Mouse (Mus musculus) neural tube, embryonic 14.5 days (tissue): ENCODE data around the gene Akap6. TPM values are rescaled to one million over a fixed set of nuclear protein-coding genes. Genes with fewer than 3 reads are reported as not detected.
A peak's percentile ranks its signal among the peaks of the same experiment; 100 is the strongest.
"Not testable (repeated sequence)": the region's sequence is repeated elsewhere in the genome, so short reads cannot be mapped to it uniquely, and the experiment has no call there.

Experiments used
- ATAC-seq: fragments of 200-750 bp; cut with Nextera tagmentation; 2 replicates; pipeline ENCODE4 v1.8.0; 2017; ENCODE audit warnings: low read depth, mild to moderate bottlenecking, moderate TSS enrichment, moderate library complexity
- H3K27ac ChIP-seq: fragments of 300-500 bp; sonication (generic); 2 replicates; pipeline ENCODE4 v1.5.1; 2014; ENCODE audit warnings: low read depth, mild to moderate bottlenecking, control low read depth, low read length, moderate library complexity, mixed read lengths
- H3K27me3 ChIP-seq: fragments of 300-500 bp; sonication (generic); 2 replicates; pipeline ENCODE4 v1.6.1; 2014; ENCODE audit warnings: low read length; ENCODE audit not compliant: control insufficient read depth, insufficient read depth
- H3K36me3 ChIP-seq: fragments of 300-500 bp; sonication (generic); 2 replicates; pipeline ENCODE4 v1.6.1; 2014; ENCODE audit warnings: low read length, mixed read lengths; ENCODE audit not compliant: control insufficient read depth, insufficient read depth
- H3K4me1 ChIP-seq: fragments of 300-500 bp; sonication (generic); 2 replicates; pipeline ENCODE4 v1.6.1; 2014; ENCODE audit warnings: low read length; ENCODE audit not compliant: control insufficient read depth, insufficient read depth
- H3K4me2 ChIP-seq: fragments of 300-500 bp; sonication (generic); 2 replicates; pipeline ENCODE4 v1.6.1; 2014; ENCODE audit warnings: mild to moderate bottlenecking, low read depth, low read length, control low read depth
- H3K4me3 ChIP-seq: fragments of 300-500 bp; sonication (generic); 2 replicates; pipeline ENCODE4 v1.5.1; 2014; ENCODE audit warnings: low read depth, low read length, control low read depth, mixed read lengths
- H3K9ac ChIP-seq: fragments of 300-500 bp; sonication (generic); replicated peaks from 2 replicates; pipeline ENCODE4 v1.6.1; 2014; ENCODE audit warnings: low read depth, mild to moderate bottlenecking, control low read depth, low read length, mixed read lengths
- H3K9me3 ChIP-seq: fragments of 300-500 bp; sonication (generic); 2 replicates; pipeline ENCODE4 v1.6.1; 2016; ENCODE audit warnings: low read length; ENCODE audit not compliant: control insufficient read depth
- WGBS: fragments of 180-500 bp; shearing (Covaris S2); extraction: QIAGEN DNeasy Blood & Tissue Kit; methylation state at CpG from one replicate; pipeline ENCODE4 v1.1.7; 2014; 5-methylcytosine and 5-hydroxymethylcytosine counted together
- polyA plus RNA-seq: library from polyadenylated mRNA; unstranded; fragments of >200 nt; fragmentation: Nextera tagmentation; extraction: Ambion mirVana; gene quantifications from 2 replicates; pipeline ENCODE4 v1.2.1, GENCODE M21; 2014

Gene Akap6
- polyA plus RNA-seq, 1 experiment from 2014 or later, result 44.0 TPM

DNA sequence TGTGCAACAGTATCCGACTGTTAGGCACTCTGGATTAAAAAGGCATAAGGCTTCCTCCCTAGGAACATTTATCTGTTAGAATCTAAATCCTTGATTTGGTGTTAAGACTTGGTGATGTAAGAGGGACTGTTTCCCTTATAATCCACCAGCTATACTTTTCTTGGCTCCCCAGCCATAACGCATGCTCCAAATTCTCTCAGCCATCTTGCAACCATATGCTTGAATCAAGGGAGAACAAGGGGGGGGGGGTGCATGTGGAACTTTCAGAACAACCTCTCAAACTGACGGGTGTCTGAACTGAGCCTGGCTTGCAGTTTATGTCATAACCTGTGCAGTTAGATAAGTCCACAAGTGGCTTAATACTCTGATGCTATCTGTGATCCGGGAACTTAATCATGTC is 4.9 kb downstream of the Akap6 start:
- Histone ChIP-seq H3K36me3 (no peaks in the 10 kb centered on the region), H3K27me3 (no peaks in the 10 kb centered on the region), H3K9ac (no peak overlapping the region), H3K4me1 (peaks cover 27% of the 10 kb centered on the region), H3K4me3 (no peak overlapping the region), H3K9me3 (no peaks in the 10 kb centered on the region), H3K4me2 (no peak overlapping the region), H3K27ac (no peak overlapping the region)
- 68% methylated on average over 4 of the region's 4 CpGs for WGBS
- no peak for ATAC-seq

DNA sequence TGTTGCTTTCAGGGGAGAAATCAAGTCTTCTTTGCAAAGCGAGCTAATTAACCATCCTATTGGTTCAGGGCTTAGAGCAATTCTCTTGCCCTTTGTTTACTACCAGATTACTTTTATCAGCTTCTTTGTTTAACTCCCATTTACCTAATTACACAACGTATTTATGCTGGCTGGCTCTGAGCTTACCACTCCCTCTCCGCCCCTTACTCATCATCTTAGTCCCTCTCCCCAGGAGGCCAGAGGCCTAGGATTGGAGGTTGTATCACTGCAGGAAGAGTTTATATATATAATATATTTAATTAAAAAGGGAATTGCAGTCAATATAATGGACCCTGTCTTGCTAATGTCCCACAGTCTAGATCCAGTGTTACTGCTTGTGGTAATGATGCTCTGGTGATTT is 5.6 kb downstream of the Akap6 start:
- Histone ChIP-seq H3K4me1 (peaks cover 27% of the 10 kb centered on the region), H3K27ac (peak overlapping the region; percentile 4; the same call in 1 of the 2 replicates), H3K27me3 (no peaks in the 10 kb centered on the region), H3K4me3 (no peak overlapping the region), H3K9ac (no peak overlapping the region), H3K4me2 (0 out of 2 replicates have a peak overlapping the region, but pooled peaks have one; percentile 4), H3K36me3 (no peaks in the 10 kb centered on the region), H3K9me3 (no peaks in the 10 kb centered on the region)
- peak; percentile 65 for ATAC-seq
- 25% methylated on average over 3 of the region's 3 CpGs for WGBS

DNA sequence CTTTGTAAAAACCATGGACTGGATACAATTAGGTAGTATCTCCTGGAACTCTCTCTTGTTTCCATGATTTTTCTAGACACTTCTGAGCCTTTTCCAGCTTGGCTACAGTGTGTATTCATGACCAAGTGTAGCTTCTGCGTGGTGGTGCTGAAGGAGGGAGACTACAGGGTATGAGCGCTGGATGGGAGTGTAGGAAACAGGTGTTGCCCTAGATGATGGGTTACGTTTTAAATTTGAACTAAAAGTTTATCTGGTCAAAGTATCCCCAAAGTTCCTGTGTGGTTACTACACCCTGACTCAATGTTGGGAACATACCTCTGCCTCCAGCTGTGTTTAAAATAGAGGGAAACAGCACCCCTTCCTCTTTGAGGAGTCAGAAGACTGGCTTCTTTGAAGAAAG is 12.2 kb downstream of the Akap6 start:
- H3K4me3 ChIP-seq, result no peak overlapping the region
- WGBS, result 91% methylated on average over 3 of the region's 3 CpGs
- H3K27me3 ChIP-seq, result no peaks in the 10 kb centered on the region
- no peaks in the 10 kb centered on the region for H3K9me3 ChIP-seq
- no peak for ATAC-seq
- no peak overlapping the region for H3K9ac ChIP-seq
- no peaks in the 10 kb centered on the region for H3K36me3 ChIP-seq
- H3K4me2 ChIP-seq, result no peak overlapping the region
- no peak overlapping the region for H3K27ac ChIP-seq
- H3K4me1 ChIP-seq, result no peaks in the 10 kb centered on the region

DNA sequence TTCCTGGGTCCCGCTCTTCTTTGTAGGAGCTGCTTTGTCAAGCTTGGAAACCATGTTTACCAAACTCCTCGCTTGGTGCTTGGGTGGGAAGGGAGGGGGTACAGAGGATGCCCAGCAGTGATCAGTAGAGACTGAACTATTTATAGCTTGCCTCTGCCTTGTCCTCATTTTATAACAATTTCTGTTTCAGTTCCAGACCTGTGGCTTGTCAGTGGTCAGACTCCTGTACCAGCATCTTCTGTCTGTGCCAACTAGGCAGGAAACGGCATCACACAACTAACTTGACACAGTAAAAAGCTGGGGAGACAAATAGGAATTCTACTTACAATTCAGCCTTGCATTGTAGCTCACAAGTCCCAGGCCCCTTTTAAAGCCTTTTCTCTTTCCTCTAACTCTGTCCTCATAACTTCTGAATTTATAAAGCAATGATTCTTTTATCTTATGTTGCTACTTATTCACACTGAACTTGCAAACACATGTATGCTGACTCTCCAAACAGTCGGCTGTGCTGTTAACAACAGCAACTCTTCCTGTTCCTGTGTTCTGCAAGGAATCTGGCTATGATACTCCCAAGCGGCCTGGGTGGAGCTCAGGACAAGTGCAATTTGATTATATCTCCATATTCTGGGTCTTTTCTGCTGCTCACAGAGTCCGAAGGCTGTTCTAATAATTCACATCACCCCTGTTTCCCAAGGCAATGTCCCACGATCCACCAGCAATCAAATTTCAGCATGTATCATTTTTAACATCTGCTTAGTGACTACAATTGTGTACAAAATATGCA is 12.9 kb downstream of the Akap6 start:
- 75% methylated on average over 7 of the region's 7 CpGs for WGBS
- no peak; the same call in 1 of the 2 replicates for ATAC-seq
- no peaks in the 10 kb centered on the region for H3K4me1 ChIP-seq
- H3K9ac ChIP-seq, result no peak overlapping the region
- no peak overlapping the region for H3K4me3 ChIP-seq
- no peak overlapping the region for H3K27ac ChIP-seq
- no peaks in the 10 kb centered on the region for H3K36me3 ChIP-seq
- H3K27me3 ChIP-seq, result no peaks in the 10 kb centered on the region
- H3K9me3 ChIP-seq, result no peaks in the 10 kb centered on the region
- no peak overlapping the region for H3K4me2 ChIP-seq

DNA sequence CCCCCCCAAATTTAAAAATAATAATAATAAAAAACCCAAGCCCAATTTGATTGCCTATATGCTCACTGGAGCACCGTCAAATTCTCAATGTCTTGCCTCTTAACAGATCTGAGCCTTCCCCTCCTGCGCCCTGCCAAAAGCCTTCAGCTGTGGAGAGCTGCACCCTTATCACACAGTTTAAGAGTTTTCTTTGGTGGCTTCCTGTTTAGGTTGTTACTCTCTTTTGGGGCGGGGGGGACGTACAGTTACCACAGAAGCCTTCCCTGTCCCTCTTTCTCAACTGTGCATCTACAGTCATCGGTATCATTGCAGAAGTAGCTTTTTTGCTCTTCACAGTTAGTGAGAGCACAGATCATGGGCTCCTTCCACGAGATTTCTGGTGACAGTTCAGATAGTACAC is 19.2 kb downstream of the Akap6 start:
- Histone ChIP-seq H3K4me2 (no peak overlapping the region), H3K27ac (no peak overlapping the region), H3K4me1 (no peaks in the 10 kb centered on the region), H3K9ac (no peak overlapping the region), H3K9me3 (no peaks in the 10 kb centered on the region), H3K36me3 (no peaks in the 10 kb centered on the region), H3K4me3 (no peak overlapping the region), H3K27me3 (no peaks in the 10 kb centered on the region)
- 91% methylated on average over 6 of the region's 6 CpGs for WGBS
- no peak for ATAC-seq

DNA sequence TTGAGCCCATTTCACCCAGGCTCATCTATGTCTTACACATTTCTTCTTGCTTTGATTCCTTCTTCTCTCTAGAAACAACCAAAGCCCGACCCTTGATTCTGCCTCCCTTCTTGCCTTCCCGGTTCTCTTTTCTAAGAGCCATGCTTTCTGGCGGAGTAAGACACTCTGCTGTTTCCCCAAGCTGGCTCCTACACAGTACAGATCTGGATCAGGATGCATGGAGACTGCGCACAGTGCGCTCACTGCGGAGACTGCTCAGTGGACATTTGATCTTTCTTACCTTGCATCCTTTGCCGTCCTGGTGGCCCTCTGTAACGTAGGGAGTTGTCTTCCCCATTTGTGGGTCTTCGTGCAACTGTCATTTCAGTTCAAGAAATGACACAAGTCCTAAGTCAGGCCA is 20.0 kb downstream of the Akap6 start:
- Histone ChIP-seq H3K36me3 (no peaks in the 10 kb centered on the region), H3K9me3 (no peaks in the 10 kb centered on the region), H3K4me3 (no peak overlapping the region), H3K9ac (no peak overlapping the region), H3K4me2 (no peak overlapping the region), H3K27ac (no peak overlapping the region), H3K4me1 (no peaks in the 10 kb centered on the region), H3K27me3 (no peaks in the 10 kb centered on the region)
- WGBS, result 89% methylated on average over 9 of the region's 9 CpGs
- ATAC-seq, result no peak

DNA sequence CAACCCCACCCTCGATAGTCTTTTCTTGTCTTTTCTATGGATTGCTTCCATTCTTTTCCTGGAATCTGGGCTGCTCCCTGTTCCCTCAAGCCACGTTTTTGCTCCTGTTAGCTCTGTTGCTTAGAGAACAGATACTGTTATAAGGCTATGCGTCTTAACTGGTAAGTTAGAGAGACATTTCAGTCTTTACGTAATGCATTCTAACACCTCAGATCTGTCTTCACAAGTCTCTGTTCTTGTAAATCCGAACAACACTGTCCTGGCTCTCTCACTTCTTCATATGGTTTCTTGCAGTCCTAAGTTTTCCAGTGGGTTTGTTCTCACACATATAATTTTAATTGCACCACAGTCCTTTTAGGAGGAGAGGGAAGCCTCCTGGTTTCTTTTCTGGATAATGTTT is 20.5 kb downstream of the Akap6 start:
- H3K36me3 ChIP-seq, result no peaks in the 10 kb centered on the region
- no peak overlapping the region for H3K4me3 ChIP-seq
- WGBS, result 87% methylated on average over 5 of the region's 5 CpGs
- H3K4me1 ChIP-seq, result no peaks in the 10 kb centered on the region
- ATAC-seq, result no peak
- H3K27me3 ChIP-seq, result no peaks in the 10 kb centered on the region
- H3K27ac ChIP-seq, result no peak overlapping the region
- no peaks in the 10 kb centered on the region for H3K9me3 ChIP-seq
- no peak overlapping the region for H3K4me2 ChIP-seq
- H3K9ac ChIP-seq, result no peak overlapping the region

DNA sequence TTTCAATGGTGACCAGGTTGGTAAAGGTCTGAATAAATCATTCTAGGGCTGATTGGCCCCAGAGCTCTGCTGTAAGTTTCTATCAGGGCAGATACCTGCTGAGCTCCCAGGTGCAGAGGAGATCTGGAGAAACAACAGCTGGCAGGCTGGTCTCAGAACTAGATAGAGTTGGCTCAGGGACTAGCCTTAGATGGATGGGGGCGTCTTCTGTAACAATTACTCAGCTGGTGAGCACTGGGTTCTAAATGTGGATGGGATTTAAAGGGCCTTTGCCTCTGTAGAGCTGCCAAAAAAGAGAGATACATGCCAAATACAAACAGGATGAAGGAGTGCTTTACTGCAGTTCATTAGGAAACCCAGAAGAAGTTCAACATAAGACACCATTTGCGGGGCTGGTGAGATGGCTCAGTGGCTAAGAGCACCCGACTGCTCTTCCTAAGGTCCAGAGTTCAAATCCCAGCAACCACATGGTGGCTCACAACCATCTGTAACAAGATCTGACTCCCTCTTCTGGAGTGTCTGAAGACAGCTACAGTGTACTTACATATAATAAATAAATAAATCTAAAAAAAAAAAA is 24.9 kb downstream of the Akap6 start:
- 71% methylated on average over 3 of the region's 3 CpGs for WGBS
- ATAC-seq, H3K27me3 ChIP-seq, H3K36me3 ChIP-seq, H3K4me1 ChIP-seq, H3K27ac ChIP-seq, H3K4me3 ChIP-seq, H3K9me3 ChIP-seq, H3K4me2 ChIP-seq, H3K9ac ChIP-seq: not testable (repeated sequence)

DNA sequence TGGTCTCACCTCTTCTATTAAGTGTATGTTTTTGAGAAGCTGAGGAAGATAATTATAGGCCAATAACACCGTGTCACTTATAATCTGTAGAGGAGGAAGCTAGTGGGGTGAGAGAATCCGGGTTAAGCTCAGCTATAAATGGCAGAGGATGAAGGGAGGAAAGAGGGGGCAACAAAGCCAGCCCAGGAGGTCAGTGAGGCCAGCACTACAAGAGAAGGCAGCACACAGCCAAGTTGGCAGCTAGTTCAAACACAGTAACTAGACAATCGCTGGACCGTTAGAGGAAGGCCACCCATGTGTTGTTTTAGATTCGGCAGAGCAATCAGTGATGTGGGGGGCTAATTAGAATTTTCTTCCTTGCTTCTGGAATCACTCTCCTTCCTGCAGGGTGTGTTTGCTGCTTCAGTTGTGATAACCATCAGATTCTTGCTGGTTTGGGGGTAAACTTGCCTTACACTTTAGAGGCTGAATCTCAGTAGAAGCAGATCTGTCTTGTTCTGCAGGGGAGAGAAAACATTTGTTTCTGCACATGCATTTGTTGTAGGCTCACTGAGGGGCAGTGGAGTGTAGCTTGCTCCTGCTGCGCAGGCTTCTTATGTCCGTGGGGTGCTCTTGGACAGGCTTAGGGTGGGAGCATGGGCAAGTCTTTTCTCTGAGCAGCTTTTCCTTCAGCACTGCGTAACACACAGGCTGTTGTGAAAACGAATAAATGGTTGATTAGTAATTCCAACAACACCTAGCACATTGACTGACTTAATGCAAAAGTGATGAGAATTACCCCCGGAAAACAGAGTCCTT is 27.4 kb downstream of the Akap6 start:
- H3K4me1 ChIP-seq, result peaks cover 9% of the 10 kb centered on the region; the same call in 1 of the 2 replicates
- no peak for ATAC-seq
- no peaks in the 10 kb centered on the region for H3K27me3 ChIP-seq
- no peak overlapping the region for H3K9ac ChIP-seq
- no peaks in the 10 kb centered on the region for H3K36me3 ChIP-seq
- H3K27ac ChIP-seq, result 0 out of 2 replicates have a peak overlapping the region, but pooled peaks have one; percentile 22
- no peak overlapping the region for H3K4me3 ChIP-seq
- H3K4me2 ChIP-seq, result no peak overlapping the region
- H3K9me3 ChIP-seq, result no peaks in the 10 kb centered on the region
- 56% methylated on average over 10 of the region's 10 CpGs for WGBS
